Mouse (Mus musculus): ENCODE measurements around the gene Hcfc1r1. TPM values are rescaled to one million over a fixed set of nuclear protein-coding genes. Genes with fewer than 3 reads are reported as not detected.

Hcfc1r1 gene
- polyA plus RNA-seq, 1 experiment from 2014 or later, result 183 TPM

- Histone ChIP-seq H3K4me1 (replicated peaks; ENCODE audit: control insufficient read depth, insufficient read depth) (peaks cover 4% of the 10 kb centered on the region; the same call in 1 of the 2 replicates), H3K36me3 (ENCODE audit: control insufficient read depth, insufficient read depth, low read length) (no peaks in the 10 kb centered on the region), H3K9me3 (ENCODE audit: control insufficient read depth, low read length) (no peaks in the 10 kb centered on the region), H3K4me2 (replicated peaks; ENCODE audit: low read depth) (no peak overlapping the region), H3K9ac (ENCODE audit: low read length) (no peak overlapping the region), H3K27me3 (ENCODE audit: control insufficient read depth, insufficient read depth, low read length) (no peaks in the 10 kb centered on the region), H3K4me3 (ENCODE audit: low read depth, low read length) (no peak overlapping the region), H3K27ac (replicated peaks) (no peak overlapping the region)
- DNase-seq (ENCODE audit: low spot score), result no peak
- TF ChIP-seq CTCF (IDR thresholded peaks at IDR 0.05; ENCODE audit: low read depth), result no peak
- no peak for TF ChIP-seq EP300 (optimal IDR thresholded peaks at IDR 0.05)
- WGBS, result 51% methylated on average over 10 of the region's 10 CpGs
- ATAC-seq (ENCODE audit: low FRiP score, low TSS enrichment), result no peak
These were observed 27.5 kb upstream of the Hcfc1r1 start for GRCm38 (mm10) chr17:23645894-23646293.

DNA sequence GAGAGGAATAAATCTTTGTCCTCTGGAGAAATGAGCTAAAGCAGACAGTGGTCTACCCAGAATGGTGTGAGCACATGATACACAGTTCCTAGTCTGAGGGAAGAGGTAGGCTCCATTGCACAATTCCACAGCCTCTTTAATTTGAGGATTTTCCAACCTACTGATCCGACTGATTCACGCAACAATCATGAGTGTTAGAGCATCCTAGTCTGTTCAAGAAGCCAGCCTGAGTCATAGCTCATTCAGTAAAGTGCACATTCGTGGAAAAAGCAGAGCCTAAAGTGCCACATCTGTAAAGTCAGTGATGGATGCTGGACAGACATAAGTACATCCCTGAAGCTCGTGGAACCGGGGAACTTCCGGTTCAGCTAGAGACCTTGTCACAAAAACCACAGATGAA is 22.0 kb upstream of the Hcfc1r1 start:
- DNase-seq (ENCODE audit: low spot score) (no peak), ATAC-seq (ENCODE audit: low FRiP score, low TSS enrichment) (no peak)
- no peak overlapping the region for H3K9ac ChIP-seq (ENCODE audit: low read length)
- no peaks in the 10 kb centered on the region for H3K27me3 ChIP-seq (ENCODE audit: control insufficient read depth, insufficient read depth, low read length)
- H3K36me3 ChIP-seq (ENCODE audit: control insufficient read depth, insufficient read depth, low read length), result no peaks in the 10 kb centered on the region
- no peak for TF ChIP-seq CTCF (IDR thresholded peaks at IDR 0.05; ENCODE audit: low read depth)
- no peak for TF ChIP-seq EP300 (optimal IDR thresholded peaks at IDR 0.05)
- H3K4me1 ChIP-seq (replicated peaks; ENCODE audit: control insufficient read depth, insufficient read depth), result no peaks in the 10 kb centered on the region
- no peak overlapping the region for H3K4me3 ChIP-seq (ENCODE audit: low read depth, low read length)
- H3K27ac ChIP-seq (replicated peaks), result no peak overlapping the region
- no peaks in the 10 kb centered on the region for H3K9me3 ChIP-seq (ENCODE audit: control insufficient read depth, low read length)
- no peak overlapping the region for H3K4me2 ChIP-seq (replicated peaks; ENCODE audit: low read depth)
- WGBS, result 68% methylated on average over 6 of the region's 6 CpGs

- TF ChIP-seq CTCF (IDR thresholded peaks at IDR 0.05; ENCODE audit: low read depth) (no peak), EP300 (optimal IDR thresholded peaks at IDR 0.05) (no peak)
- ATAC-seq (ENCODE audit: low FRiP score, low TSS enrichment), result no peak
- H3K9ac ChIP-seq (ENCODE audit: low read length), result no peak overlapping the region
These were observed 20.1 kb upstream of the Hcfc1r1 start for GRCm38 (mm10) chr17:23653324-23653723.

DNA sequence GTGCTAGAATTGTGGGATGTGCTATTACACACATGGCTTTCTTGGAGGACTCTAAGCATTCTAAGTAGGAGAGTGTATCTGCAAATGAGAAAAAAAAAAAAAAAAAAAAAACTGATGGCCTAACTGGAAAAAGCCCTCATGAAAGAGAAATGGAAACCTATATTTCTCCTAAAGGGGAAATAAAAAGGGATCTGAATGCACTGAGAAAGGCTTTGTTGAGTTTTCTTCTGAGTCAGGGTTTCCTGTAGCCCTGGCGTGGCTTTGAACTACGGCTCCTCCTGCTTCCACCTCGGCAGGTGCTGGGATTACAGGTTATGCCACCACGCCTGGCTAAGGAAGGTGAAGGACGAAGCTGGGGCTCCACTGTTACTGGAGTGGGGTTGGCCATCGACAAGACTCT is 19.4 kb upstream of the Hcfc1r1 start:
- no peak overlapping the region for H3K4me2 ChIP-seq (replicated peaks; ENCODE audit: low read depth)
- H3K27me3 ChIP-seq (ENCODE audit: control insufficient read depth, insufficient read depth, low read length), result no peaks in the 10 kb centered on the region
- ATAC-seq (ENCODE audit: low FRiP score, low TSS enrichment) (no peak), DNase-seq (ENCODE audit: low spot score) (no peak)
- no peak overlapping the region for H3K9ac ChIP-seq (ENCODE audit: low read length)
- no peak for TF ChIP-seq CTCF (IDR thresholded peaks at IDR 0.05; ENCODE audit: low read depth)
- TF ChIP-seq EP300 (optimal IDR thresholded peaks at IDR 0.05), result no peak
- no peaks in the 10 kb centered on the region for H3K4me1 ChIP-seq (replicated peaks; ENCODE audit: control insufficient read depth, insufficient read depth)
- no peak overlapping the region for H3K4me3 ChIP-seq (ENCODE audit: low read depth, low read length)
- no peaks in the 10 kb centered on the region for H3K36me3 ChIP-seq (ENCODE audit: control insufficient read depth, insufficient read depth, low read length)
- 40% methylated on average over 6 of the region's 6 CpGs for WGBS
- H3K9me3 ChIP-seq (ENCODE audit: control insufficient read depth, low read length), result no peaks in the 10 kb centered on the region
- H3K27ac ChIP-seq (replicated peaks), result no peak overlapping the region

More at GRCm38 (mm10) chr17:23653324-23653723, 20.1 kb upstream of the Hcfc1r1 start:
- no peak for DNase-seq (ENCODE audit: low spot score)
- no peaks in the 10 kb centered on the region for H3K36me3 ChIP-seq (ENCODE audit: control insufficient read depth, insufficient read depth, low read length)
- no peak overlapping the region for H3K4me2 ChIP-seq (replicated peaks; ENCODE audit: low read depth)
- H3K27me3 ChIP-seq (ENCODE audit: control insufficient read depth, insufficient read depth, low read length), result no peaks in the 10 kb centered on the region
- H3K27ac ChIP-seq (replicated peaks), result no peak overlapping the region
- WGBS, result 71% methylated on average over 1 of the region's 2 CpGs
- no peaks in the 10 kb centered on the region for H3K9me3 ChIP-seq (ENCODE audit: control insufficient read depth, low read length)
- no peaks in the 10 kb centered on the region for H3K4me1 ChIP-seq (replicated peaks; ENCODE audit: control insufficient read depth, insufficient read depth)
- H3K4me3 ChIP-seq (ENCODE audit: low read depth, low read length), result no peak overlapping the region

- no peak overlapping the region for H3K27ac ChIP-seq (replicated peaks)
- DNase-seq (ENCODE audit: low spot score), result no peak
- no peak overlapping the region for H3K4me2 ChIP-seq (replicated peaks; ENCODE audit: low read depth)
- ATAC-seq (ENCODE audit: low FRiP score, low TSS enrichment), result no peak
- H3K4me1 ChIP-seq (replicated peaks; ENCODE audit: control insufficient read depth, insufficient read depth), result no peaks in the 10 kb centered on the region
- TF ChIP-seq EP300 (optimal IDR thresholded peaks at IDR 0.05) (no peak), CTCF (IDR thresholded peaks at IDR 0.05; ENCODE audit: low read depth) (no peak)
- WGBS, result 47% methylated on average over 2 of the region's 2 CpGs
- no peak overlapping the region for H3K4me3 ChIP-seq (ENCODE audit: low read depth, low read length)
- no peaks in the 10 kb centered on the region for H3K36me3 ChIP-seq (ENCODE audit: control insufficient read depth, insufficient read depth, low read length)
- no peak overlapping the region for H3K9ac ChIP-seq (ENCODE audit: low read length)
- no peaks in the 10 kb centered on the region for H3K9me3 ChIP-seq (ENCODE audit: control insufficient read depth, low read length)
- no peaks in the 10 kb centered on the region for H3K27me3 ChIP-seq (ENCODE audit: control insufficient read depth, insufficient read depth, low read length)
These were observed 19.0 kb upstream of the Hcfc1r1 start for GRCm38 (mm10) chr17:23654410-23654809.

GRCm38 (mm10) chr17:23658450-23658849 is 14.9 kb upstream of the Hcfc1r1 start:
- Histone ChIP-seq H3K4me3 (ENCODE audit: low read depth, low read length) (no peak overlapping the region), H3K9ac (ENCODE audit: low read length) (no peak overlapping the region), H3K4me2 (replicated peaks; ENCODE audit: low read depth) (no peak overlapping the region), H3K36me3 (ENCODE audit: control insufficient read depth, insufficient read depth, low read length) (no peaks in the 10 kb centered on the region), H3K27ac (replicated peaks) (no peak overlapping the region), H3K27me3 (ENCODE audit: control insufficient read depth, insufficient read depth, low read length) (peaks cover 3% of the 10 kb centered on the region; the same call in 1 of the 2 replicates), H3K4me1 (replicated peaks; ENCODE audit: control insufficient read depth, insufficient read depth) (0 out of 2 replicates have a peak, but pooled peaks cover 2% of the 10 kb centered on the region), H3K9me3 (ENCODE audit: control insufficient read depth, low read length) (no peaks in the 10 kb centered on the region)
- DNase-seq (ENCODE audit: low spot score) (no peak), ATAC-seq (ENCODE audit: low FRiP score, low TSS enrichment) (no peak)
- 81% methylated on average over 3 of the region's 3 CpGs for WGBS
- TF ChIP-seq CTCF (IDR thresholded peaks at IDR 0.05; ENCODE audit: low read depth) (no peak), EP300 (optimal IDR thresholded peaks at IDR 0.05) (no peak)

Data from stomach, postnatal 0 days (tissue).